Mouse (Mus musculus) testis, adult 2 months (tissue): ENCODE measurements at regions not wholly inside any gene's neighbourhood (a gene's known extent, or its start where the extent isn't known, plus 50 kb on each side); places are given as distances from the start of the nearest gene placed in this dataset.
"Not testable (repeated sequence)": the region's sequence is repeated elsewhere in the genome, so short reads cannot be mapped to it uniquely, and the experiment has no call there.

Experiments used
- H3K27ac ChIP-seq: fragments of 200-500 bp; 2 replicates; pipeline ENCODE4 v1.5.1; 2012; ENCODE audit warnings: low read depth, low read length; ENCODE audit not compliant: control insufficient read depth, insufficient read depth
- H3K27me3 ChIP-seq: fragments of 200-500 bp; 2 replicates; pipeline ENCODE4 v1.6.1; 2012; ENCODE audit warnings: mild to moderate bottlenecking, low read length, moderate library complexity; ENCODE audit not compliant: control insufficient read depth, insufficient read depth
- H3K36me3 ChIP-seq: fragments of 200-500 bp; 2 replicates; pipeline ENCODE4 v1.6.1; 2012; ENCODE audit warnings: mild to moderate bottlenecking, low read length; ENCODE audit not compliant: control insufficient read depth, insufficient read depth
- H3K4me1 ChIP-seq: fragments of 200-500 bp; 2 replicates; pipeline ENCODE4 v1.6.1; 2012; ENCODE audit warnings: low read length; ENCODE audit not compliant: control insufficient read depth, insufficient read depth
- H3K4me3 ChIP-seq: fragments of 200-500 bp; 2 replicates; pipeline ENCODE4 v1.5.1; 2012; ENCODE audit warnings: low read depth, mild to moderate bottlenecking, low read length, moderate library complexity, mixed read lengths; ENCODE audit not compliant: control insufficient read depth
- CTCF ChIP-seq: fragments of 200-500 bp; IDR thresholded peaks from 2 replicates; pipeline ENCODE4 v1.5.1; 2012; ENCODE audit warnings: low read depth, mild to moderate bottlenecking, inconsistent platforms, low read length, moderate library complexity; ENCODE audit not compliant: control insufficient read depth, insufficient read depth, insufficient replicate concordance
- POLR2A ChIP-seq: fragments of 200-500 bp; IDR thresholded peaks from 2 replicates; pipeline ENCODE4 v1.6.1; 2012; ENCODE audit warnings: low read depth, mild to moderate bottlenecking, inconsistent platforms, low read length, moderate library complexity; ENCODE audit not compliant: control insufficient read depth

DNA sequence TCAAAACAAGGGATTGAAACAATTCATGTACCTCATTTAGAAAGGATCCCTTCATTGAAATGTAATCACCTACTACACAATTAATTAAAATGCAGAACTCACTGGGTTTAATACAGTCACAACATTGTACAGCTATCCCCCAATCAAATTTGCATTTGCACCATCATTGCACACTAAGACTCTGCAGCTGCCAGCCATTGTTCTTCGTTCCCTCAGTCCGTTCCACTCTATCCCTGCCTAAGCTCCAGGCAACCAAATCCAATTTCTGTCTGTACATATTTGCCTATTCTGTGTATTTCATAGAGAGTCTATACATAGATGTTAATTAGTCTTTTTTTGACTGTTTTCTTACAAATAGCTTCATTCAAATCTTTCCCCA, 94.1 kb upstream of the Btbd11 start:
- no peak overlapping the region for H3K4me3 ChIP-seq
- H3K36me3 ChIP-seq = no peaks in the 10 kb centered on the region
- H3K27ac ChIP-seq = no peak overlapping the region
- no peaks in the 10 kb centered on the region for H3K4me1 ChIP-seq
- TF ChIP-seq CTCF (no peak), POLR2A (no peak)
- no peaks in the 10 kb centered on the region for H3K27me3 ChIP-seq

DNA sequence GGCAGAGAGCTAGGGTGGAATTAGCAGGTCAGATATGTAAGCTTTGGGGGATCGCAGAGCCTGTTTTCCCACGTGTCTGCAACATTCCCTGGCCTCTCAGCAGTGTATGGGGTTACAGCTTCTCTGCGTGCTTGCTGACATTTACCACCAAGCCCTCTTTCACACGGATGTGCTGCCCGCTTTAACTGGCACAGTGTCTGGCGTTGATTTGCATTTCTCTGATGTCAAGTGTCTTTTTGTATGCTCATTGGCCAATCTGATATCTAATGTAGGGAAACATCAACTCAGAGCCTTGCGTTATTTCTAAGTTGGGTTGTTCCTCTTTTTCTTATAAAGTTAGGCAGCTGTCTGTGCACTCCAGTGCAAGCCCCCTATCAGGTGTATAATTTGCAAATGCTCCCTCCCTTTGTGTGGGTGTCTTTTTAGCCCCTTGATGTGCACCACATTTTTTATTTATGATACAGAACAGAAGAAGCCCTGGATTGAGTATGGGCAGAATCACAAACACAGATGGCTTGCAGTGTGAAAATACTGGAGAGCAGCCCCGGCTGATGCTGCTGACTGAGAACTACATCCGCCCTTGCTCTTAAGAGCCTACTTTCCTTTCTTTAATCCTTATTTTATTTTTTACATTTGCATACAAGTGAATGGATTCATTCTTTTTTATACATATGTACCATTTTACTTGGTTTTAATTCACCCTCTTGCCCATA, 93.4 kb upstream of the Btbd11 start:
- Histone ChIP-seq H3K4me1 (no peaks in the 10 kb centered on the region), H3K27ac (no peak overlapping the region), H3K27me3 (no peaks in the 10 kb centered on the region), H3K4me3 (no peak overlapping the region), H3K36me3 (no peaks in the 10 kb centered on the region)
- no peak for TF ChIP-seq POLR2A
- TF ChIP-seq CTCF = no peak

DNA sequence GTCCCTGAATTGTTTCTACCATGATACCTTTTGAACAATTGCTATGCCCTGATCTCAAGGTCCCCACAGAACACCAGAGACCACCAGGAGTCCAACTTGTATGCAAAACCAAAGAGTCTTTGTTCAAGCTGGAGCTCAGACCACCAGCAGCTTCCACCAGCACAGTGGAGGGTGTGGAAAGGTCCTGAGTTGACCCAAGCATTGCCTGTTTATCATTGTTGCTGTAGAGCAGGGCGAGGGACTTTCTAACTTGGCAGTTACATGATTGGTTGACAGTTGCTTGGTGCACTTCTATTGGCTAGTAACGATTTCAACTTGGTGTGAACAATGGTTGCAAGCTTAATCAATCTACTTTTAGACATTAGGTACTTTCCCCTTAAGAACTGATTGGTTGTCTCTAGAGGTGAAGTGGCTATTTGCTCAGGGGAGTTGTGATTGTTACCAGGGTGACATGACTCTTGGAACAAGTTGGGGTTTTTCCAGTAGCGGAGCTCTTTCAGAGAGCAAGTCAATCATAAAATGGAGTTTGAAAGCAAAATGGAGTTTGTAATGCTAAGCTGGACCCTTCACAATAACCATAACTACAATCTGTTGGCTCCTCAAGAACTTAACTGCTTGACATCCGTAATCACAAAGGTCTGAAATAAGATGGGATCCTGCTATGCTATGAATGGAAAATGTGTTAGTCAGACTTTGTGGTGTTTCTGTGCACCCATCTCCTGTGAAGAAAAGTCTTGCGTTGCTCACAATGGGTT, 91.3 kb upstream of the Btbd11 start:
- no peaks in the 10 kb centered on the region for H3K27me3 ChIP-seq
- no peak overlapping the region for H3K4me3 ChIP-seq
- TF ChIP-seq CTCF (no peak), POLR2A (no peak)
- no peaks in the 10 kb centered on the region for H3K36me3 ChIP-seq
- no peaks in the 10 kb centered on the region for H3K4me1 ChIP-seq
- no peak overlapping the region for H3K27ac ChIP-seq

DNA sequence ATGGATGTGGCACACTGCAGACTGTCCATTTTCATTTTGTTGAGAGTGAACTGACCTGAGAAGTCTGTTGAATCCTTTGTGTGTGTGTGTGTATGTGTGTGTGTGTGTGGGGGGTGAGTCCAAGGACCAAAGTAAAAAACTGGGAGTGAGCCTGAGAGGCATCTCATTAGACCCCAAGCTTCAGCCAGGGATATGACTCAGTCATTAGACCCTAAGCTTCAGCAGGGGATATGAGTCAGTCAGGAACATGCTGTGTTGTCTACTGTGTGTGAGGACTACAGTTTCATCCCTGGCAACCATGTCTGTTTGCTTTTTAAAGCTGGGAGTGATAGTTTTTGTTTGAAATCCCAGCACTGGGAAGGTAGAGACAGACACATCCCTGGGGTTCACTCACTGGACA, 74.8 kb upstream of the Btbd11 start:
- Histone ChIP-seq H3K36me3 (no peaks in the 10 kb centered on the region), H3K27ac (no peak overlapping the region), H3K4me3 (no peak overlapping the region), H3K27me3 (no peaks in the 10 kb centered on the region), H3K4me1 (no peaks in the 10 kb centered on the region)
- TF ChIP-seq POLR2A = no peak
- TF ChIP-seq CTCF = no peak

DNA sequence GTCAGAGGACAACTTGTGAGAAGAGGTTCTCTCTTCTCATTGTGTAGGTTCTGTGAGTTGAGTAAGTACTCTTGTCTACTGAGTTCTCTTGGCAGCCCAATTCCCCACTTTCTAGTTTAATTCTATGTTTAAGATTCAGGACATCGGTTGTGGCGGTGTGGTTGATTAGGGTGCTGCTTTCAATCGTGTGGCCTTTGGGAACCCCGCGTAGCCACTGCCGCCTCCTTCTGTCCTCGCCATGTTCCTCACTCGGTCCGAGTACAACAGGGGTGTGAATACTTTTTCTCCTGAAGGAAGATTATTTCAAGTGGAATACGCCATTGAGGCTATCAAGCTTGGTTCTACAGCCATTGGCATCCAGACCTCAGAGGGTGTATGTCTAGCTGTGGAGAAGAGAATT, 73.3 kb upstream of the Btbd11 start:
- not testable (repeated sequence) for H3K27ac ChIP-seq, H3K4me1 ChIP-seq, H3K4me3 ChIP-seq, H3K36me3 ChIP-seq, H3K27me3 ChIP-seq

DNA sequence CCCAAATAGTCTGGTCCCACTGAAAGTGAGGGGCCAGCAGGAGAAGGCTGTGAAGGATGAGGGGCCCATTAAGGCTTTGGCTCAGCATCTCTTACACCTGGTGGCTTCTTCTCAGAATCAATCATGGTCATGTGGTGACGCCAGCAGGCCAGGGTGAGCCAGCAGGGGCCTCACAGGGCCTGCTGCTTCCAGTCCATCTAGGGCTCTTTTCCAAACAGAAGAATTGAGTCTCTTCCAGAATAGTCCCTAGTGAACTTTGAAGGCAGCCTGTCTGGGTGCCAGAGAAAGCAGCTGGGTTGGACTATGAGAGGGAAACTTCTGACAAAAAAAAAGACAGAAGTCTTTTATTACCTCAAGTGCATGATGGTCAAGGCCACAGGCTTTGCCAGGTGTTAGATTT, 65.6 kb upstream of the Btbd11 start:
- TF ChIP-seq CTCF (no peak), POLR2A (no peak)

DNA sequence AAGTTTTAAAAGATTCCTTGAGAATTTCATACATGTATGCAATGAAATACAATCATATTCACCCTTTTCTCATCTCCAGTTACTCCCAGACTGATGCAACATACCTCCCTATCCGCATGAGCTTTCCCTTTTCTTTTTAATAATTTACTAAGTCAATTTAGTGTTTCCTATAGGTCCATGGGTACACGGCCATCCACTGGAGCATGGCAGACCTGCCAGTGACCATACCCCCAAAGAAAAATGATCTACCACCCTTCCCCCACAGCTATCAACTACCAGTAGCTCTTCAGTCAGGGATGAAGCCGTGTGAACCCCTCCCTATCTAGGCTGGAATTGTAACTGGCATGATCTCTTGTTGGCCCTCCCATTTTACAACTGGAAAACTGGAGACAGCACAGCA, 64.3 kb upstream of the Btbd11 start:
- H3K4me1 ChIP-seq = no peaks in the 10 kb centered on the region
- no peak overlapping the region for H3K4me3 ChIP-seq
- H3K36me3 ChIP-seq = no peaks in the 10 kb centered on the region
- H3K27ac ChIP-seq = no peak overlapping the region
- TF ChIP-seq CTCF = no peak
- H3K27me3 ChIP-seq = no peaks in the 10 kb centered on the region

More for the DNA sequence above, 65.6 kb upstream of the Btbd11 start:
- Histone ChIP-seq H3K4me3 (no peak overlapping the region), H3K27ac (no peak overlapping the region), H3K4me1 (no peaks in the 10 kb centered on the region), H3K36me3 (no peaks in the 10 kb centered on the region), H3K27me3 (no peaks in the 10 kb centered on the region)
